Mouse (Mus musculus) ovary, postnatal 14 days (tissue): Measurements from ENCODE around the gene Sesn3.

Experiments used
- DNase-seq: peaks from one replicate; pipeline ENCODE4 v3.0.0; 2022; ENCODE audit warnings: low spot score

The Sesn3 gene

GRCm38 (mm10) chr9:14357033-14357432 is 82.2 kb downstream of the Sesn3 start:
- no peak for DNase-seq

DNA sequence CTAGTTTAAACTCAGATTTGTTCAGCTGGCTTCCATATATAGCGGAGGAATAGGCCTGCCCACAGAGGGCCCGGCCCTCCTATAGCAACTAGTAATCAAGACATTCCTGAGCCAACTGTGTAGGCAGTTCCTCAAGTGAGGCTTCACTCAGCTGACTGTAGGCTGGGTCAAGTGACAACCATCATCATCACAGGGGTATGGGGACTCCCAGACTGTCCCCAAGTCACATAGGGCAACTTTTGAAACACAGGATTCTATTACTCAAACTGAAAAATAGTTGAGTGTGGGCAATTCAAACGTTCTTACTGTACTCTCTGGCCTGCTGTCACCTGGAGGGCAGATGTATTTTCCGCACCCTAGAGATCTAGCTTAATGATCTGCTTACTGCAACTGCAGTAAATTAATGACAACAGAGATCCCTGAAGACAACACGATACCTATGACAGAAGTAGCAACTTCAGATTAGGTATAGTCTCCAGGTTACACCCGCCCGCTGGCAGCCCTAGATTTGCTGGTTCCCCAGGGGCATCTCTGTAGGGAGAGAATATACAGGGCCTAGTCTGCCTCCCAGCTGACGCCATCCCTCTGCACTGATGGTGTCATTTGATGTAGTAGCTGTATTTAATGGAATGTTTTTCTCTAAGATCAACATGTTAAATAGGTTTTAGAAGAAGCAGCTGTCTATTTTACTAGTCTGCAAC is 87.4 kb downstream of the Sesn3 start:
- DNase-seq: no peak

DNA sequence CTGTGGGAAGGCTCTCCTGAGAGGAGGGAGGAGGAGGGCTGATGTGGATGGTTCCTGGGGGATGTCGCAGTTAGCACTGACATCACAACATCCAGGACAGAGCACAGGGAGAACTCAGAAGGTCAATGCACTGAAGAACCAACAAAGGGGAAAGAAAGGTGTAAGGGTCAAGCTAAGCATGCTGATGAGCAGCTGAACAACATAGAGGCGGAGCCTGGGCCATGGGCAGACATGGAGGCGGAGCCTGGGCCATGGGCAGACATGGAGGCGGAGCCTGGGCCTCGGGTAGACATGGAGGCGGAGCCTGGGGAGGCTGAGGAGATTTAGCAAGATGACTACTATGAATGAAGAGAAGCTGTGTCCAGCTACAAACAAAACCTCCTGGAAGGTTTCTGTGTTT is 88.7 kb downstream of the Sesn3 start:
- DNase-seq: no peak

DNA sequence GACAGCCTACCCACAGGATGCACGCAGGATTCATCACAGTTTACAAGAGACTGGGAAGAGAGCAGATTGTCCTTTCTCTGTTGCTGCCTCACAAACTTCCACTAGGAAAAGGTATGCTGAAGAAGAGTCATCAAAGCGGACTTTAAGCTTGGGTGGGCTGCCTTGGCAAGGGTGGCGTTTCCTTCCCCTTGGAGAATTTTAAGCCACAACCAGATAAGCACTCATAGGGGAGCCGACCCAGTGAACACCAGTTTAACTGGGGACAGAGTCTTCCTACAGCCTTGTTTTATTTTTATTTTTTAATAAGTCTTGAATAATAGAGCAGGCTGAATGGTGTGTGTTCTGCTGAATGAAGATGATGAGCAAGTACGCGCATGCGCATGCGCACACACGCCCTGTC is 89.9 kb downstream of the Sesn3 start:
- no peak for DNase-seq

- DNase-seq: no peak
Measured at GRCm38 (mm10) chr9:14365481-14366125, 90.7 kb downstream of the Sesn3 start.

DNA sequence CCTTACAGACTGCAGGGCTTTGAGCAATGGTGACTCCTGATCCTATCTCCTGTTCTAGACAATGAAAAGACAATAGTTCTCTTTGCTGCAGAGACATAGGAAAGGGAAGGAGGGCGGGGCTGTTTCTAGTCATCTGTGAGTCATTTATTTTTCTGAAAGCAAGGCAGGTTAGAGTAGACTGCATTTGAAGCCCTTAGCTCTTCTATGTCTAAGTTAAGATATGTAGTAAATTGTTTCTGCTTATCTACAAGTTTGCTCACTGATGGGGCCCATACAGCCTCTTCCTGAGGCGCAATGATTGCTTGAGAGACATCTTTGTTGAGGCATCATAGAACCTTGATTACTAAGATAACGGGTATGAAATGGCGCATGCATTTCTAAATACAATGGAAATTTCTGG is 93.0 kb downstream of the Sesn3 start:
- no peak for DNase-seq

- no peak for DNase-seq
Measured at GRCm38 (mm10) chr9:14369271-14369670, 94.4 kb downstream of the Sesn3 start.

DNA sequence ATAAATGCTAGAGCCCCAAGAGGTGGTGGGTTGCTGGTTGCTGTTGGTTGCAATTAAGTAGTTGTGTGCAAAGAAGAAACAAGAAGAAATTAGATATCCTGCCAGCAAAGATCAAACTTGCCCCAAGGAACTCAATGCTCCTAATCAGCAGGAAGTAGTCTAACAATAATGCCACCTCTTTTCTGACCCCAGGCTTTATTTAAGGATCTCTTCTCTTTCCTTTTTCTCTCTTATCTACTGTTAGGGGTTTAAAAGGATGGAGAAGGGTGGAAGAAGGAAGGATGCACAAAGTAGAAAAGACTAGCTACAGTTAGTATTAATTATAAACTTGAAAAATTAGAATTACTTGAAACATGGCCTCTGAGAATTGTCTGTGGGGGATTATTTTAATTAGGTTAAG is 97.6 kb downstream of the Sesn3 start:
- DNase-seq: no peak

- no peak for DNase-seq
Measured at GRCm38 (mm10) chr9:14376149-14376548, 101.3 kb downstream of the Sesn3 start.

GRCm38 (mm10) chr9:14378151-14378550 is 103.3 kb downstream of the Sesn3 start:
- DNase-seq: no peak

- DNase-seq: no peak
Measured at GRCm38 (mm10) chr9:14379769-14380385, 105.0 kb downstream of the Sesn3 start.

DNA sequence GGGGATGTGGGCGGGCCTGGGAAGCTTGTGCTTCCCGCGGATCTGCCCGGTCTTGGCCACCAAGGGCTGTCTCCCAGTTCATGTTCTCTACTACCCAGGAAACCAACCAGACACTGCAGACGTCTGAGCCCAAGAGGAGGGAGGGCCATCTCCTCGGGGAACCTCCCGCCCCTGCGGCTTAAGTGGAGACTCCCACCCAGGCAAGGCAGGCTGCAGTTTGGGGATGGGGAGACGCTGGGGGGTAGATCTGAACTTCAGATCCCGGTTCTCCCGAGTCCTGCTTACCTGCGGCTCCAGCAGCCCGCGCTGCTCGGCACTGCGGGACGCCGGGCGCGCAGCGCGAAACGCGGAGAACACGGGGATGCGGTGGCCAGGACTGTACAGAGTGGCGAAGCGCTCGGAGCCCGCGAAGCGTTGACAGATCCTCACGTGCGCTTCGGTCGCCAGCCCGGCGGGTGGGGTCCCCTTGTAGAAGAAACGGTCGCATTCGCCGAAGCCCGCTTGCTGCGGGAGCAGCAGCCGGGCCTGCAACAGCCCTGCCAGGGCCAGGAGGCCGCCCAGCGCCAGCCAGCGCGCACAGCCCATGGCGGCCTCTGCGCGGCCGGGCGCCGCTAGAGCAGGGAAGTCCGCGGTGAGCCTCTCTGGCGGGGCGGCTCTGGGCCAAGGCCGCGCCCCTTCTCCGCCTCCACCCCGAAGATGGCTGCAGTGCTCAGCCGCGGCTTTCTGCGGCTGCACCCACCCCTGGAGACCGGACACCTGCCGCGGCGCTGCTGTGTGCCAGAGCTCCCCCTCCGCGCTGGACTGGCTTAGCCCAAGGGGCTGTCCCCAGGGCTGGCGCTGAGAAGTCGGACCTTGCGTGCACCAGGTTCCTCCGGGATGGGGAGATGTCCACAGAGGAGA is 105.8 kb downstream of the Sesn3 start:
- DNase-seq: peak; percentile 82

DNA sequence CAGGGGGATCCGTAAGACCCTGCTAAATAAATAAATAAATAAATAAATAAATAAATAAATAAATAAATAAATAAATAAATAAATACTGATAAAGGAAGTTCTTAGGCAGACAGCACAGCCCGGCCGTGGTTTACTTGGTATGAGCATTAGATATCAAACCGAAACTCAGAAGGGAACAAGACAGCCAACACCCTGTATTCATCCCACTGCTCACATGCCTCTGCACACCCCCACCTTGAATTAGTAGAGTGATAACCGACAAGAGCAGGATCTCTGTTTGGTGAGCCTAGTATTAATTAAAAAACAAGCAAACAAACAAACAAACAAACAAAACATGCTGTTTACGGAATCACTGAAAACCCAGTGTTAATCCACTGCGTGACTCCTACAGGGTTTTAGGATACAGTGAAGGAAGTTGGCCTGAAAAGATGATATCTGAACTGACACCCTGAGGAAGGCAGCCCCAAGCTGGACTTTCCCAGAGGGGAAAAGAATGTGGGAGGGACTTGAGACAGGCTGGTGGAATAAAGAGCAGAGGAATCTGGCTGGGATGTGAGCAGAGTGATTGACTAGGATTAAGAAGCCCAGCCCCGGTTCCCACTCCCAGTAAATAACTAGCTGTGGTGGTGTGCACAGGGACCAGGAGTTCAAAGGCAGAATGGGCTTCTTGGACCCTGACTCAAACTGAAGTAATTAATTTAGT is 106.6 kb downstream of the Sesn3 start, which contains the start of gene Endod1:
Endod1 (minus strand) TSS at position 155 of the 703 bp plus-strand sequence.
- no peak for DNase-seq

- no peak for DNase-seq
Measured at GRCm38 (mm10) chr9:14382256-14382791, 107.5 kb downstream of the Sesn3 start.
